Mouse (Mus musculus): ENCODE data around the gene Tgfbi. TPM values are rescaled to one million over a fixed set of nuclear protein-coding genes. Genes with fewer than 3 reads are reported as not detected.

Tgfbi gene
- total RNA-seq, 4 experiments from 2014 or later = 4.5 to 5.1 (median 4.9) TPM

GRCm38 (mm10) chr13:56597831-56598612 lies 11.3 kb upstream of the Tgfbi start:
- no peak for DNase-seq (ENCODE audit: low spot score in 2 of 2)

GRCm38 (mm10) chr13:56599511-56599910 lies 9.8 kb upstream of the Tgfbi start:
- no peak for DNase-seq (ENCODE audit: low spot score in 2 of 2)

GRCm38 (mm10) chr13:56600216-56600890 lies 9.0 kb upstream of the Tgfbi start:
- DNase-seq (ENCODE audit: low spot score in 2 of 2) = no peak

GRCm38 (mm10) chr13:56601199-56601598 lies 8.1 kb upstream of the Tgfbi start:
- no peak for DNase-seq (ENCODE audit: low spot score in 2 of 2)

GRCm38 (mm10) chr13:56605503-56605902 lies 3.8 kb upstream of the Tgfbi start:
- no peak for DNase-seq (ENCODE audit: low spot score in 2 of 2)

- no peak for DNase-seq (ENCODE audit: low spot score in 2 of 2)
These were observed 2.6 kb upstream of the Tgfbi start for GRCm38 (mm10) chr13:56606724-56607123.

- no peak for DNase-seq (ENCODE audit: low spot score in 2 of 2)
These were observed 2.1 kb upstream of the Tgfbi start for GRCm38 (mm10) chr13:56607225-56607624.

- no peak for DNase-seq (ENCODE audit: low spot score in 2 of 2)
These were observed 1.5 kb upstream of the Tgfbi start for GRCm38 (mm10) chr13:56607846-56608245.

GRCm38 (mm10) chr13:56611129-56611528 lies 1.8 kb downstream of the Tgfbi start:
- DNase-seq (ENCODE audit: low spot score in 2 of 2) = no peak

- no peak for DNase-seq (ENCODE audit: low spot score in 2 of 2)
These were observed 2.4 kb downstream of the Tgfbi start for GRCm38 (mm10) chr13:56611741-56612140.

- DNase-seq (ENCODE audit: low spot score in 2 of 2) = no peak
These were observed 3.0 kb downstream of the Tgfbi start for GRCm38 (mm10) chr13:56612331-56612730.

- DNase-seq (ENCODE audit: low spot score in 2 of 2) = no peak
These were observed 4.2 kb downstream of the Tgfbi start for GRCm38 (mm10) chr13:56613366-56613998.

GRCm38 (mm10) chr13:56614768-56615167 lies 5.4 kb downstream of the Tgfbi start:
- no peak for DNase-seq (ENCODE audit: low spot score in 2 of 2)

GRCm38 (mm10) chr13:56615223-56615622 lies 5.9 kb downstream of the Tgfbi start:
- no peak for DNase-seq (ENCODE audit: low spot score in 2 of 2)

- no peak for DNase-seq (ENCODE audit: low spot score in 2 of 2)
These were observed 6.5 kb downstream of the Tgfbi start for GRCm38 (mm10) chr13:56615864-56616263.

GRCm38 (mm10) chr13:56616386-56616785 lies 7.1 kb downstream of the Tgfbi start:
- DNase-seq (ENCODE audit: low spot score in 2 of 2) = no peak

- DNase-seq (ENCODE audit: low spot score in 2 of 2) = no peak
These were observed 7.9 kb downstream of the Tgfbi start for GRCm38 (mm10) chr13:56617197-56617596.

- DNase-seq (ENCODE audit: low spot score in 2 of 2) = no peak
These were observed 13.0 kb downstream of the Tgfbi start for GRCm38 (mm10) chr13:56622201-56622757.

- DNase-seq (ENCODE audit: low spot score in 2 of 2) = no peak
These were observed 17.2 kb downstream of the Tgfbi start for GRCm38 (mm10) chr13:56626524-56626923.

GRCm38 (mm10) chr13:56630081-56630480 lies 20.8 kb downstream of the Tgfbi start:
- no peak for DNase-seq (ENCODE audit: low spot score in 2 of 2)

- no peak for DNase-seq (ENCODE audit: low spot score in 2 of 2)
These were observed 21.2 kb downstream of the Tgfbi start for GRCm38 (mm10) chr13:56630552-56630951.

- no peak for DNase-seq (ENCODE audit: low spot score in 2 of 2)
These were observed 22.0 kb downstream of the Tgfbi start for GRCm38 (mm10) chr13:56631332-56631731.
